Mouse (Mus musculus): ENCODE measurements around the gene Zfp827. TPM values are rescaled to one million over a fixed set of nuclear protein-coding genes. Genes with fewer than 3 reads are reported as not detected.

The Zfp827 gene
- 10 to 100 TPM in 3 of 4 experiments, 1 to 10 TPM in 1; 7.6 to 16.8 (median 13.6) TPM for total RNA-seq (2022)

DNA sequence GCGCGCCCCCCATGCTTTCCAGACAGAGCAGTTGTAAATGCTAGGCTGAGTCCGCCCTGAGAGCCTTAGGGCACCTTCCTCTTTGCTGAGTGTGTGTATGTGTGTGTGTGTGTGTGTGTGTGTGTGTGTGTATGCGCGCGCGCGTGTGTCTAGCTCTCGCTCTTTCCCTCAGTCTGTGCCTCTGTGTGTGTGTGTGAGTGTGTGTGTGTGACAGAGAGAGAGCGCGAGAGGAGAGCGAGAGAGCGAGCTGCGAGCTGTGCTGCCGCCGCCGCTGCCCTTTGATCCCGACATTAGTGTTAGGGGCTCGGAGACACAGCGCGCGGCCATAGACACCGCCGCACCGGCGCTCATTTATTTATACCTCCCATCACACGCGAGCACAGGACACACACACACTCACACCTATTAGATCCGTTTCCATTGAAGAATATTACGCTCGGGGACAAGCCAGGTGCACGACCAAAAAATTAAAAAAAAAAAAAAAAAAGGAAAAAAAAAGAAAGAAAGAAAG, at the start of gene Zfp827:
Zfp827 (plus strand) TSS at position 461 of the 511 bp plus-strand sequence.
- peak; percentile 62 for DNase-seq

- no peak for DNase-seq
Observed at GRCm38 (mm10) chr8:79004341-79004740, 23.9 kb upstream of the Zfp827 start.

DNA sequence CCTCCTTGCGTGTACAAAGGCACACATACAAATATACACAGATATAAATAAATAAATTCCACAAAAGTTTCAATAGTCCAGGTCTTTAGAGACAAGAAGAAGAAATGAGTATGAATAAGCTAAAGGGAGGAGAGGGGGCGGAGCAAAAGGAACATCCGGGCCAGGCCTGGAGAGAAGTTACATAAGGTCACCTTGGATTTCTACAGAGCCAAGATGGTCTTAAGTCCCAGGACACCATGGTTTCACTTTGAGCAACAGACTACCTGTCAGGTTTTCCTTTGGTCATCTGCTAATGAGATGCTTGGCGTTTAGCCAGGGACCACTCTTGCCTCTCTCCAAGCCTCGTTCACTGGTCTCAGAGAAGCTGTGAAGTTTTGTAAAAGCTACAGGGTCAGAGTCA, 13.2 kb upstream of the Zfp827 start:
- DNase-seq, result no peak

DNA sequence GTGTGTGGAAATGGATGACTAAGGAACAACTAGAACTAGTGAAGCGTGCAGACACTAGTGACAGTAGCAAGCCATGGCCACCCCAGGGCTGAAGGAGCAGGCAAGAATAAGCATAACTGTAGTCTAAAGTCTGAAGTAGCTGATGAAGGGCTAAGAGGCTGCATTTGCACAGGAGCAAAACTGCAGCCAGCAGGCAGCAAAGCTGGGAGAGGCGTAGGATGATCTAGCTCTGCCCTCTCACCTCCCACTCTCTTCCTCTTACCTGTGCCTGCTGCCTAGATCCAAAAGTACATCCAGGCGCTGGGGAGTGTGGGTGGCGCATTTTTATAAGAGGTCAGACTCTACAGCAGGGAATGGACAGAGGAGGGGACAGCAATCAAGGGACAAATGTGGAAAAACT, 12.2 kb upstream of the Zfp827 start:
- no peak for DNase-seq

- DNase-seq, result no peak
Observed at GRCm38 (mm10) chr8:79016583-79016982, 11.7 kb upstream of the Zfp827 start.

DNA sequence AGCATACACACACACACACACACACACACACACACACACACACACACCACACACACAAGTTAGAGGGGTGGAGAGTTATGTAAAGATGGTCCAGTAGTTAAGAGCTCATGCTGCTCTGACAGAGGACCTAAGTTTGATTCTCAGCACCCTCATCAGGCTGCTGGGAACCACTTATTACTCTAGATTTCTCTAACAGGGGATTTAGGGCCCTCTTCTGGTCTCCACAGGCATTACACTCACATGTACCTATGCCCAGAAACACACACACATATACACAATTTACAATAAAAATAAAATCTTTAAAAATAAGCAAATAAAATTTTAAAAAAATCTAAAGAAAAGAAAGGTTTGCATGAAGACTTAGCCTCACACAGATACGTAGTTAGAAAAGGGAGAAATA, 4.3 kb upstream of the Zfp827 start:
- no peak for DNase-seq

- no peak for DNase-seq
Observed at GRCm38 (mm10) chr8:79027319-79027718, 918 bp upstream of the Zfp827 start.

- peak; percentile 30 for DNase-seq
Observed at GRCm38 (mm10) chr8:79028541-79029395, 531 bp downstream of the Zfp827 start.

DNA sequence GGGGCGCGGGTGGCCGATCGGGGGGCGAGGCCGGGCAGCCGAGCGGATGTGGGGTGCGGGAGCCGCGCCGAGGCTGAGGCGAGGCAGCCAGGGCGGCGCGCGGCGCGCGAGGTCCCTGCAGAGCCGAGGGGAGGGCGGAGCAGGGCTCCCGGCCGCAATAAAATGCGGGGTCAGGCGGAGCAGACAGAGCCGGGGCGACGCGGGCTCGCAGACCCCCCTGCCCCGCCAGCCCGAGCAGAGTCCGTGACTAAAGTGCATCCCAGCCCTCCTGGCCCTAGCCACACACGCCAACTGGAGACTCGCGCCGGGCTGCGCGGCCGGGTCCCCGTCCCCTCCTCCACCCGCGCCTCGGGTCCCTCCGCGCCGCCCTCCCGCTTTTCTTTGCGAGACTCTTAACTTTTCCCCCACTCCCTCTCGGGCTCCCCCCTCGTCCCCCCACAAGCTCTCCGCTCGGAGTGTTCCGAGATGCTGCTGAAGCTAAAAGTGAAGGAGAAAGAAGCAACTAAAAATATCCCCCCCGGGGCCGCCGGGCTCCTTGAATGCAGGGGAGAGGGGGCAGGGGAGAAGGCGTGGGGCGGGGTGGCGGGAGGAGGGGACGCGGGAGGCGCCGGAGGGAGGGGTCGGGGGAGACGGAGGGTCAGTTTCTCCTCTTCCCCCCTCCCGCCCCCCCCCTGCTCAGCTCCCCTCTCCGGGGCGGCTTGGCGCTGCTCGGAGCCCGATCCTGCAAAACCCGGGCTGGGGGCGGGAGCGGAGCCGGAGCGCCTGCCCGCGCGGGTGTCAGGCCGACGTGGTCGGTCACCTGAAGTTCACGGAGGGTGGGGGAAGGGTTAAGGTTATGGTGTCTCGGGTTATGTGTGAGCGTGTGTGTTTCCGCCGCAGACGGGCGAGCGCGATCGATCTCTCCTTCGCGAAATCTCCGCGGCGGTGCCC, 1.4 kb downstream of the Zfp827 start:
- peak; percentile 44 for DNase-seq

DNA sequence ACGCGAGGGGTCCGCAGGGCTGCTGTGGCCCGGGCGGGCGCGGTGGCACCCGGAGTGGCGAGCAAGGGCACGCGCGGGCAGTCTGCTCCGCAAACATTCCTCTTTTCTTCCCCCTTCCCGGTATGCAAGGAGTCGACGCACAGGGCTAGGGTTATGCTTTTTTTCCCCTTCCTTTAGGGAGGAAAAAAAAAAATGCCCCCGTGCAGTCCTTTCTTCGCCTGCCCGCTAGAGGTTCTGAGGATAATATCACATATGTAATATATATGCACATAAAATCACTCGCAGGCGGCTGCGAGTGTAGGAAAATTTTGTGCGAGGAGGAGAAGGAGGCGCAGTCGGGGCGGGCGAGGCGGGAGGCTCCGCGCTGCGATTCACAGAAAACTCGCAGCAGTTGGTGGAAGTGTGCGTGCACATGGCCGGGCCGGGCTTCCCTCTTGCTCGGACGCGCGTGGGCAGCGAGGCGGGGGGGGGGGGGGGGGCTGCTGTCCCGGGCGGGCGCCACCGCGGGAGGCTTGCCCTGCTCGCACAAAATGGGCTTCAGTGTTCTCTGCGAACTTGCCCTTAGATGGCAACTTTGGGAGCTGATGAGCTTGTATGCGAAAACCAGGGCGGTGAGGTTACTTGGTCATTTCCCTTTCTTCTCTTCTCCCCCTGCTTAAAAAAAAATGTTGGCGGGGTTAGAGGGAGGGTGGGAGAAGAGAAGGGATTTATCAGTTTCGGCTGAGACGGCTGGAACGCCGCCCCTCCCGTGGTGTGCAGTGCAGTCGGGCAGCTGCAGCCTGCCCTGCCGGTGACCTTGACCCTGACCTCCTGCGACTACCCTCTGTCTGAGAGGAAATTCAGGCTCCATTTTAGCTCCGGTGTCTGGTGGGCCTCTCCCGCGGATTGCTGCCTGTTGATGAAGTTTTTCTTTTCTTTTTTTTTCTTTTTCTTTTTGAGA, 2.4 kb downstream of the Zfp827 start:
- peak; percentile 65 for DNase-seq

GRCm38 (mm10) chr8:79037532-79037931, 9.3 kb downstream of the Zfp827 start:
- no peak for DNase-seq

DNA sequence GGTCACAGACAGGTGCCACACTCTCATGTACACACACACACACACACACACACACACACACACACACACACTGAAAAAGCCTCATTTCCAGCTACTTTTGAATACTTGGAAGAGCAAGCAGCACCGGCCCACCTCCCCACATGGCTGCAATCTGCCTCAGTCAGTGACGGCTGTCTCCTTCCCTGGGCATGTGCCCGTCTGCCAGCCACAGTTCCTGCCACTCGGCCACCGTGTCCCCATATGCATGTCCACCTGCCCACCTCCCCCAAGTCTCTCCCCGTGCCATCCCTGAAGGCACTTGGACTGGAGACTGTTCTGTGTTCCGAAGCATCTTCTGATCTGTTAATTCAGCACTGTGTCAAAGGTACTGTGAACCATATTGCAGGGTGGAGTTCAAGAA, 9.8 kb downstream of the Zfp827 start:
- DNase-seq, result no peak

DNA sequence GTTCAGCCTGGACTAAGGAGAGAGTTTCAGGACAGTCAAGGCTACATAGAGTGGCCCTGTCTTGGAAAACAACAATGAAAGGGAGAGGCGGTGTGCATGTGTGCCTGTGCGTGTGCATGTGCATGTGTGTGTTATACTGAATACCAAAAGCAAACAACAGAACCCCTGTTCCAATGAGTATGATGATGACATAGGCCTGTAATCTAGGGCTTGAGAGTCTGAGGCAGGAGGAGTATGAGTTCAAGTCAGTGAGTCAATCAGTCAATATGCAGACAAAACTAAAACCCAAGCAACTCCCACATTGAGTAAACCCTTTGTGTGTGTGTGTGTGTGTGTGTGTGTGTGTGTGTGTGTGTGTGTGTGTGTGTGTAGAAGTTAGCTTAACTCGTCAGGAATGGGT, 13.2 kb downstream of the Zfp827 start:
- DNase-seq, result no peak

- DNase-seq, result no peak
Observed at GRCm38 (mm10) chr8:79042252-79042651, 14.0 kb downstream of the Zfp827 start.

DNA sequence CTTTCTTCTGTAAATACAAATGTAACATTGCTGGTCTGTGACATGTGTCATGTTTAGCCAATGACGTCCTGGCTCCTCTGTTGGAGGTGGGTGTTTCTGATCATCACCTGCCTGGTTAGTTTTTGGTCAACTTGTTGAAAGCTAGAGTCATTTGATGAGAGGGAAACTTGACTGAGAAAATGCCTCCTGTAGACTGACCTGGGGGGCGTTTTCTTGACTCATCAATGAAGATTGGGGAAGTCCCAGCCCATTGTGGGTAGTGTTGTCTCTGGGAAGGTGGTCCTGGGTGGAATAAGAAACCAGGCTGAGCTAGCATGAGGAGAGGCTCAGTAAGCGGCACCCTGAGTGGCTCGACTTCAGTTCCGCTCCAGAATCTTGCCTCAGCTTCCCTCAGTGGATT, 16.4 kb downstream of the Zfp827 start:
- DNase-seq, result no peak

GRCm38 (mm10) chr8:79046659-79047058, 18.4 kb downstream of the Zfp827 start:
- no peak for DNase-seq

DNA sequence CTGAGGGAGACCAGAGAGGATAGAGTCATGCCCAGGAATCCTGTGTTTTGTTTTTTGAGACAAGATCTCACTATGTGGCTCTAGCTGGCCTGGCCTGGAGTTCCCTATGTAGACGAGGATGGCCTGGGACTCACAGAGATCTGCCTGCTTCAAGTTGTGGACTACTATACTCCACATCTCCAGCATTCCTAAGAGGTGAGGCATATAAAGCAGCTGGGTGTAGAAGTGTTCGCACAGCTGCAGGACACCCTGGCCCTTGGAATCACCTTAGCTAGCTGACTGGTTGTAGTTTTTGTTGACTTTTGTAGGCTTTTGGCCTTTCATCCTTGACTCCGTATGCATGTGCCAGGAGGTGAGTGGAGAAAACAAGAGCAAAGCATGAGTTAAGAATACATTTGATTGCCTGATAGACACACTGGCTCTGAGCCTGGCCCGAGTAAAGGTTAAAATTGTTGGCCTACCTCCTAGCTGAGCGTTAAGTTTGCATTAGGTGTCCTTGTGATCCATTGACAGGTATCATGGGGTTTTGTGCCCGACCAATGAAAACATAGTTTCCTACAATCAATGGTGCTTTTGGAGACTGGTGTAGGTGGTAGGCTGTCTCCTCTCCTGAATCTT, 20.3 kb downstream of the Zfp827 start:
- no peak for DNase-seq

- no peak for DNase-seq
Observed at GRCm38 (mm10) chr8:79054222-79054621, 26.0 kb downstream of the Zfp827 start.

DNA sequence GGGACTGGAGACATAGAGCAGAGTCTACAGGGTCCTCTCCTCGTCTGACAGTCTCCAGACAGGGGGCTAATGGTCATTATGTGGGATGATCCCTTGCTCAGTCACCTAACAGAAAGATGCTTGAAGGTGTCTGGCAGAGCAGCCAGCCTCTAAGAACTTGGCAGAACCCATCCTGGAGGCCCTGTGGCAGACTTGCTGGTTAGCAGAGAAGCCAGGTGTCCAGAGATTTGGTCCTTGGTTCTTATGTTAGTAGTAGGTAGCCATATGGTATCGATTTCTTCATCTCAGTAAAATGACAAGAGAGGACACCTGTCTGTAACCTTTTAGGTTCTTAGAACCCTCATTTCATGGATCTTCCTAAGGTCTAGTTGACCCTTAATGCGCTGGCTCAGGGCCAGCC, 28.9 kb downstream of the Zfp827 start:
- no peak for DNase-seq

GRCm38 (mm10) chr8:79059361-79059760, 31.1 kb downstream of the Zfp827 start:
- DNase-seq, result no peak

DNA sequence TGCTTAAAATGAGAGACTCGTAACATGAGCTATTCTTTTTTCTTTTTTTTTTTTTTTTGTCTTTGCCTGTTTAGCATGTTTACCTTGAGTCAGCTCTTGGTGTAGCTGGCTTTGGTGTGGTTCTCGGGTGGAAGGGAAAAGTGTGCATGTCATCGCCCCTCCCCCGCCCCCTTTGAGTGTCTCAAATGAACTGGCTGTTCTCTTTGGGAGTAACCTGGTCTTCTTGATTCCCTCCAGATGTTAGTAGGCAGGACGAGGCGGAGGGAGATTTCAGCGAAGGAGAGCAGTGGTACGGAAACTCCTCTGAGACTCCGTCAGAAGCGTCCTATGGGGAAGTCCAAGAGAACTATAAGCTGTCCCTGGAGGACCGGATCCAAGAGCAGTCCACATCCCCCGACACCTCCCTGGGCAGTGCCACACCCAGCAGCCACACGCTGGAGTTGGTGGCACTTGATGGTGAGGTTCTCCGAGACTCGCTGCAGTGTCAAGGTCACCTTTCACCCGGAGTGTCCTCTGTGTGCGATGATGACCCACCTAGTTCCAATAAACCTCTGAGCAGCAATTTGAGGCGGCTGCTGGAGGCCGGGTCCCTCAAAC, 31.9 kb downstream of the Zfp827 start:
- DNase-seq, result no peak

Data from adrenal gland, adult 8-10 months (tissue).